ENCODE assay signal across 8 mouse cellular contexts in genomic region chr17:57247393-57248200, GRCm38 (mm10). TPM values are rescaled to one million over a fixed set of nuclear protein-coding genes. Genes with fewer than 3 reads are reported as not detected.
DNase-seq lines count a peak whose midpoint lies in the region; ATAC-seq lines count a peak whose summit lies in the region.

No protein-coding gene starts in this region.

- intact Hi-C loops in gastrocnemius, postnatal 14 days (cut with DNase I; ENCODE audit: low total_unique reads): loop anchor here (2.0 kb wide), 1 partner anchor 29 kb away; no protein-coding TSS in a partner anchor
- intact Hi-C loops in left cerebral cortex, postnatal 10 days (cut with DNase I): no loop called here

- peak; percentile 95 to 98 for DNase-seq in adrenal gland, adult (ENCODE audit: inconsistent age in 2 of 2, low spot score in 1 of 2)
- DNase-seq in embryo, embryonic 10.5 days (ENCODE audit: low spot score): peak; percentile 99
- DNase-seq in gastrocnemius, postnatal 14 days: peak; percentile 87
- peak; percentile 93 to 99 for DNase-seq in left cerebral cortex, postnatal 10 days (ENCODE audit: extremely low spot score in 1 of 2, low spot score in 2 of 2)
- DNase-seq in right cerebral cortex, postnatal 25 days: peak; percentile 93
- peak; percentile 88 to 92 for DNase-seq in urinary bladder, postnatal 4 days (ENCODE audit: low spot score in 2 of 2)

- peak; percentile 86 for ATAC-seq in inflammation-experienced regulatory T-cells, adult 6 months
- ATAC-seq in megakaryocyte-erythroid progenitor cell, adult 5-6 weeks (replicated peaks; ENCODE audit: low FRiP score, low TSS enrichment, poor library complexity, severe bottlenecking): peak; percentile 75

RNA-seq across cellular contexts. Expression of gene Gpr108, which starts 0.6 kb away (rescaled TPM):
- 10 to 100 TPM; 21.8 to 24.6 TPM for total RNA-seq in gastrocnemius, postnatal 14 days (2021)
- 10 to 100 TPM; 49.0 to 66.3 (median 56.5) TPM for polyA plus RNA-seq in inflammation-experienced regulatory T-cells, adult 6 months (2017; shearing (Covaris generic))
- total RNA-seq in left cerebral cortex, postnatal 10 days (2021): 10 to 100 TPM; 14.8 to 15.9 TPM
- 18.7 and 23.9 TPM in 2 replicates for total RNA-seq in megakaryocyte-erythroid progenitor cell, adult 5-6 weeks (2014; fragmentation: Nextera tagmentation)
- 6.2 and 10.6 TPM in 2 replicates for total RNA-seq in megakaryocyte-erythroid progenitor cell, adult 5-6 weeks (2017)

RNA-seq across cellular contexts. Expression of gene Trip10, which starts 1.7 kb away (rescaled TPM):
- 10 to 100 TPM; 69.4 to 75.6 TPM for total RNA-seq in gastrocnemius, postnatal 14 days (2021)
- 1 to 10 TPM; 1.0 to 4.4 (median 3.6) TPM for polyA plus RNA-seq in inflammation-experienced regulatory T-cells, adult 6 months (2017; shearing (Covaris generic))
- total RNA-seq in left cerebral cortex, postnatal 10 days (2021): 1 to 10 TPM; 4.6 to 6.7 TPM
- 3.9 and 4.5 TPM in 2 replicates for total RNA-seq in megakaryocyte-erythroid progenitor cell, adult 5-6 weeks (2014; fragmentation: Nextera tagmentation)
- 8.3 and 10.0 TPM in 2 replicates for total RNA-seq in megakaryocyte-erythroid progenitor cell, adult 5-6 weeks (2017)

RNA-seq across cellular contexts. Expression of gene C3, which starts 19.7 kb away (rescaled TPM):
- 1 to 10 TPM in 1 of 2 experiments, under 1 TPM in 1; 0.60 to 1.2 TPM for total RNA-seq in gastrocnemius, postnatal 14 days (2021)
- 1 to 10 TPM; 1.0 to 3.6 (median 1.8) TPM for polyA plus RNA-seq in inflammation-experienced regulatory T-cells, adult 6 months (2017; shearing (Covaris generic))
- total RNA-seq in left cerebral cortex, postnatal 10 days (2021): under 1 TPM; 0.62 to 0.67 TPM
- total RNA-seq in megakaryocyte-erythroid progenitor cell, adult 5-6 weeks (2014; fragmentation: Nextera tagmentation): 8.9 TPM in 1 of 2 replicates, not detected in the other
- total RNA-seq in megakaryocyte-erythroid progenitor cell, adult 5-6 weeks (2017): 1.7 and 7.1 TPM in 2 replicates

RNA-seq across cellular contexts. Expression of gene Vav1, which starts 31.3 kb away (rescaled TPM):
- under 1 TPM; 0.66 to 0.93 TPM for total RNA-seq in gastrocnemius, postnatal 14 days (2021)
- 10 to 100 TPM; 66.1 to 89.2 (median 85.7) TPM for polyA plus RNA-seq in inflammation-experienced regulatory T-cells, adult 6 months (2017; shearing (Covaris generic))
- 1 to 10 TPM; 3.6 to 4.3 TPM for total RNA-seq in left cerebral cortex, postnatal 10 days (2021)
- total RNA-seq in megakaryocyte-erythroid progenitor cell, adult 5-6 weeks (2014; fragmentation: Nextera tagmentation): 39.2 and 44.7 TPM in 2 replicates
- 86.4 and 126 TPM in 2 replicates for total RNA-seq in megakaryocyte-erythroid progenitor cell, adult 5-6 weeks (2017)

RNA-seq across cellular contexts. Expression of gene Tnfsf14, which starts 53.6 kb away (rescaled TPM):
- not detected for total RNA-seq in gastrocnemius, postnatal 14 days (2021)
- polyA plus RNA-seq in inflammation-experienced regulatory T-cells, adult 6 months (2017; shearing (Covaris generic)): 10 to 100 TPM; 13.3 to 15.2 (median 14.1) TPM
- total RNA-seq in left cerebral cortex, postnatal 10 days (2021): not detected
- total RNA-seq in megakaryocyte-erythroid progenitor cell, adult 5-6 weeks (2014; fragmentation: Nextera tagmentation): 1.0 and 1.2 TPM in 2 replicates
- total RNA-seq in megakaryocyte-erythroid progenitor cell, adult 5-6 weeks (2017): 0.99 and 1.6 TPM in 2 replicates

Comparison
In these comparisons a context has a peak if more than half of its experiments do, and no peak if none do; other contexts are left out.
1. Peak in every context shown above with its lines: DNase-seq and ATAC-seq.
2. RNA of gene Trip10, which starts 1.7 kb away (total RNA-seq): 69.4 to 75.6 TPM in gastrocnemius, postnatal 14 days; 3.9 to 10.0 TPM in megakaryocyte-erythroid progenitor cell, adult 5-6 weeks and 4.6 to 6.7 TPM in left cerebral cortex, postnatal 10 days; every median in the first group is over 4 times any median in the second.